Mouse (Mus musculus) brain, embryonic 14.5 days (tissue): ENCODE measurements at regions not wholly inside any gene's neighbourhood (a gene's known extent, or its start where the extent isn't known, plus 50 kb on each side); places are given as distances from the start of the nearest gene placed in this dataset.

Source experiments
- CTCF ChIP-seq: fragments of 200-500 bp; IDR thresholded peaks from 2 replicates; pipeline ENCODE4 v1.5.1; 2012; ENCODE audit warnings: inconsistent platforms, mild to moderate bottlenecking, moderate library complexity, borderline replicate concordance; ENCODE audit not compliant: insufficient read depth, insufficient read length; ENCODE audit errors: extremely low read depth
- POLR2A ChIP-seq: fragments of 200-500 bp; IDR thresholded peaks from 2 replicates; pipeline ENCODE4 v1.6.1; 2012; ENCODE audit warnings: mild to moderate bottlenecking, inconsistent platforms, borderline replicate concordance; ENCODE audit not compliant: poor library complexity, insufficient read depth, insufficient read length, severe bottlenecking; ENCODE audit errors: extremely low read depth

DNA sequence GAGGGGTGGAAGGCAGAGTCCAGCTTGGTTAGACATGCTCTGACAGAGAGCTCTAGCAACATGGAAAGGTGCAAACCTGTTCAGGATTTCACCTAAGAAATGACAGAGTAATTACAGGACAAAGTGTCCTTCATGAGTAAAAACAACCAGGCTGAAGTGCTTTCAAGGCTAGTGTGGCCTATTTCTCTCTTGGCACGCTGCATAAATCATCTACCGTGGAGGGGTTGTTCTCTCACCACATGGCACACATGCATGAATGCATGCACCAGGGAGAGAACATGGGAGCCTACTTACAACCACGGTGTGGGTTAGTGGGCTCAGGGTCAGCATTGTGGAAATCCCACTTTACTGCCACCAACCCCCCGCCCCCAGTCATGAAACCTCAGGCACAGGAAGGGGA is 454.9 kb downstream of the Lmo4 start:
- TF ChIP-seq CTCF, result no peak
- no peak for TF ChIP-seq POLR2A
